Mouse (Mus musculus) hindbrain, embryonic 16.5 days (tissue): Measurements from ENCODE around the gene Slc46a1. TPM values are rescaled to one million over a fixed set of nuclear protein-coding genes. Genes with fewer than 3 reads are reported as not detected.

Source experiments
- ATAC-seq: fragments of 200-750 bp; cut with Nextera tagmentation; 2 replicates; pipeline ENCODE4 v1.8.0; 2017; ENCODE audit warnings: moderate TSS enrichment, moderate library complexity
- H3K27ac ChIP-seq: fragments of 300-500 bp; sonication (generic); 2 replicates; pipeline ENCODE4 v1.5.1; 2014; ENCODE audit warnings: low read depth, mild to moderate bottlenecking, control low read depth, low read length, moderate library complexity
- H3K27me3 ChIP-seq: fragments of 300-500 bp; sonication (generic); replicated peaks from 2 replicates; pipeline ENCODE4 v1.6.1; 2014; ENCODE audit warnings: low read length; ENCODE audit not compliant: control insufficient read depth, insufficient read depth
- H3K36me3 ChIP-seq: fragments of 300-500 bp; sonication (generic); 2 replicates; pipeline ENCODE4 v1.6.1; 2014; ENCODE audit warnings: mild to moderate bottlenecking, low read length, moderate library complexity, mixed read lengths; ENCODE audit not compliant: control insufficient read depth, insufficient read depth
- H3K4me1 ChIP-seq: fragments of 300-500 bp; sonication (generic); 2 replicates; pipeline ENCODE4 v1.6.1; 2014; ENCODE audit warnings: low read depth, low read length; ENCODE audit not compliant: control insufficient read depth, insufficient read depth
- H3K4me2 ChIP-seq: fragments of 300-500 bp; sonication (generic); 2 replicates; pipeline ENCODE4 v1.6.1; 2014; ENCODE audit warnings: mild to moderate bottlenecking, low read length, control low read depth, moderate library complexity
- H3K4me3 ChIP-seq: fragments of 300-500 bp; sonication (generic); 2 replicates; pipeline ENCODE4 v1.5.1; 2014; ENCODE audit warnings: mild to moderate bottlenecking, low read length, control low read depth, moderate library complexity
- H3K9ac ChIP-seq: fragments of 300-500 bp; sonication (generic); 2 replicates; pipeline ENCODE4 v1.6.1; 2014; ENCODE audit warnings: low read depth, mild to moderate bottlenecking, control low read depth, low read length, moderate library complexity
- H3K9me3 ChIP-seq: fragments of 300-500 bp; sonication (generic); 2 replicates; pipeline ENCODE4 v1.6.1; 2014; ENCODE audit warnings: mild to moderate bottlenecking, low read length, moderate library complexity; ENCODE audit not compliant: control insufficient read depth
- WGBS: fragments of 180-500 bp; shearing (Covaris S2); extraction: QIAGEN DNeasy Blood & Tissue Kit; methylation state at CpG from one replicate; pipeline ENCODE4 v1.1.7; 2014; 5-methylcytosine and 5-hydroxymethylcytosine counted together
- polyA plus RNA-seq: library from polyadenylated mRNA; unstranded; fragments of >200 nt; fragmentation: Nextera tagmentation; extraction: Ambion mirVana; gene quantifications from 2 replicates; pipeline ENCODE4 v1.2.1, GENCODE M21; 2015

Gene Slc46a1
- polyA plus RNA-seq, 1 experiment from 2014 or later = 27.8 TPM

DNA sequence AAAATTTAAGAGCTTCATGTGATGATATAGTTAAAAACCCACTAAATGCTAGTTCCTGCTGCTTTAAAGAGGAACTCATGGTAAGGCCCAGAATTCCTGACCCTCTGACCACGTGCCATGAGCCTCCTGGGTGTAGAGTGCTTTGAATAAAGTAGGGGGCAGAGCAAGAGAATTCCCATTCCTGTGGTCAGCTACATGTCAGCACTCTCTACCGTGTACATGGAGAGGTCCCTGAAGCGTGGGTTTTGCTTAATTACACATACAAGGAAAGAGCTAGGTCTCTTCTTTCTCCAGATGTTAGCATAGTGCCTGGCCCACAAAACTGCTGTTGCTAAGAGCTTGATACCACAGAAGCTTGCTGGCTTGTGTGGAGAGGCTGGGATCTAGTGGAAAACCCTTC is 39.9 kb downstream of the Slc46a1 start:
- Histone ChIP-seq H3K9me3 (no peaks in the 10 kb centered on the region), H3K4me2 (no peak overlapping the region), H3K4me3 (no peak overlapping the region), H3K9ac (no peak overlapping the region), H3K27me3 (no peaks in the 10 kb centered on the region), H3K27ac (no peak overlapping the region), H3K4me1 (no peaks in the 10 kb centered on the region), H3K36me3 (peaks cover 19% of the 10 kb centered on the region; the same call in 1 of the 2 replicates)
- ATAC-seq = no peak
- 78% methylated on average over 3 of the region's 3 CpGs for WGBS

DNA sequence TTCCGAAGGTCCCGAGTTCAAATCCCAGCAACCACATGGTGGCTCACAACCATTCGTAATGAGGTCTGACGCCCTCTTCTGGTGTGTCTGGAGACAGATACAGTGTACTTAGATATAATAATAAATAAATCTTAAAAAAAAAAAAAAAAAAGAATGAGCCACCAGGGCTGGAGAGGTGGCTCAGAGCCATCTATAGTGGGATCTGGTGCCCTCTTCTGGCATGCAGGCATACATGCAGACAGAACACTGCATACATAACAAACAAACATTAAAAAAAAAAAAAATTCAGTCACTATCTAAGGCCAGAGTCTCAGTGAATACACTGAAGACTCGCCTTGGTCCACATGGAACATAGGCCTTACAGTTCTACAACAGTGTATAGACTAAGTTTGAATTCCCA is 43.7 kb downstream of the Slc46a1 start:
- WGBS = 78% methylated on average over 5 of the region's 5 CpGs
- Histone ChIP-seq H3K9ac (no peak overlapping the region), H3K9me3 (no peaks in the 10 kb centered on the region), H3K4me3 (no peak overlapping the region), H3K4me2 (no peak overlapping the region), H3K4me1 (peaks cover 11% of the 10 kb centered on the region), H3K27me3 (no peaks in the 10 kb centered on the region), H3K27ac (no peak overlapping the region), H3K36me3 (peaks cover 19% of the 10 kb centered on the region; the same call in 1 of the 2 replicates)
- no peak for ATAC-seq

GRCm38 (mm10) chr11:78512025-78512957 is 46.8 kb downstream of the Slc46a1 start, which contains the start of the genes Tmem199 and Poldip2:
Gene Tmem199, minus strand, starts transcription at chr11:78512172.
Gene Poldip2, plus strand, starts transcription at chr11:78512193.
- H3K9me3 ChIP-seq = no peaks in the 10 kb centered on the region
- peak within 1 kb of the TSS; percentile 86 for H3K4me2 ChIP-seq
- H3K4me1 ChIP-seq = peaks cover 11% of the 10 kb centered on the region
- H3K4me3 ChIP-seq = peak within 1 kb of the TSS; percentile 81
- peak; percentile 96 for ATAC-seq
- H3K27ac ChIP-seq = peak within 1 kb of the TSS; percentile 86
- peaks cover 30% of the 10 kb centered on the region for H3K36me3 ChIP-seq
- H3K27me3 ChIP-seq = no peaks in the 10 kb centered on the region
- whole genome bisulfite sequencing = 1% methylated on average over 67 of the region's 67 CpGs
- H3K9ac ChIP-seq = peak within 1 kb of the TSS; percentile 96

- H3K27ac ChIP-seq = no peak overlapping the region
- ATAC-seq = no peak
- 79% methylated on average over 3 of the region's 3 CpGs for WGBS
- H3K4me2 ChIP-seq = peak overlapping the region; percentile 86
- H3K36me3 ChIP-seq = peaks cover 29% of the 10 kb centered on the region
- H3K9me3 ChIP-seq = no peaks in the 10 kb centered on the region
- peak overlapping the region; percentile 96; the same call in 1 of the 2 replicates for H3K9ac ChIP-seq
- no peaks in the 10 kb centered on the region for H3K27me3 ChIP-seq
- peaks cover 11% of the 10 kb centered on the region for H3K4me1 ChIP-seq
- peak overlapping the region; percentile 81 for H3K4me3 ChIP-seq
These were observed 47.8 kb downstream of the Slc46a1 start for GRCm38 (mm10) chr11:78513106-78513790.

- H3K27me3 ChIP-seq = no peaks in the 10 kb centered on the region
- H3K36me3 ChIP-seq = peaks cover 35% of the 10 kb centered on the region
- no peak for ATAC-seq
- H3K27ac ChIP-seq = no peak overlapping the region
- H3K9me3 ChIP-seq = no peaks in the 10 kb centered on the region
- H3K4me3 ChIP-seq = no peak overlapping the region
- WGBS = 62% methylated on average over 2 of the region's 2 CpGs
- no peak overlapping the region for H3K4me2 ChIP-seq
- H3K4me1 ChIP-seq = peaks cover 11% of the 10 kb centered on the region
- H3K9ac ChIP-seq = no peak overlapping the region
These were observed 50.2 kb downstream of the Slc46a1 start for GRCm38 (mm10) chr11:78515549-78516325.

DNA sequence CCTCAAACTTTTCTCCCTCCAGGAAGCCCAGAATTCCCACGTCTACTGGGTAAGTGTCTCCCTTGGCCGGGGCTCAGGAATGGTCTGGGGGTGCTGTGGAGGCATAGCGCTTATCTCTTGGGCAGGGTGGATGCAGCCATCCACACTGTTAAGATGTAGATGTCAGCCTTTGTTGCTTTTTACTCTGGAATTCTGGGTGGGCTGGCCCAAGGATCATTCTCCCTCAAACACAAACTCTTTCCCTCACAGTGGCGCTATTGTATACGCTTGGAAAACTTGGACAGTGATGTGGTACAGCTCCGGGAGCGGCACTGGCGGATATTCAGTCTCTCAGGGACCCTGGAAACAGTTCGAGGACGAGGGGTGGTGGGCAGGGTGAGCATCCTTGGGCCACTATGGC is 53.4 kb downstream of the Slc46a1 start:
- peaks cover 51% of the 10 kb centered on the region for H3K36me3 ChIP-seq
- H3K4me3 ChIP-seq = no peak overlapping the region
- WGBS = 82% methylated on average over 10 of the region's 10 CpGs
- ATAC-seq = no peak
- no peak overlapping the region for H3K4me2 ChIP-seq
- H3K4me1 ChIP-seq = no peaks in the 10 kb centered on the region; the same call in 1 of the 2 replicates
- no peaks in the 10 kb centered on the region for H3K9me3 ChIP-seq
- H3K9ac ChIP-seq = no peak overlapping the region
- H3K27me3 ChIP-seq = no peaks in the 10 kb centered on the region
- no peak overlapping the region for H3K27ac ChIP-seq

Other genes with a start within 250 kb of the Slc46a1 start
- gene Sdf2, start 220.0 kb upstream of the Slc46a1 start, polyA plus RNA-seq = 99.8 and 110 TPM in 2 replicates
- 21.5 and 27.3 TPM in 2 replicates for gene Supt6, start 219.7 kb upstream of the Slc46a1 start, polyA plus RNA-seq
- 55.1 and 57.4 TPM in 2 replicates for gene 2610507B11Rik, start 203.9 kb upstream of the Slc46a1 start, polyA plus RNA-seq
- gene BC030499, start 174.9 kb upstream of the Slc46a1 start, polyA plus RNA-seq = 0.16 and 0.40 TPM in 2 replicates
- gene Spag5, start 164.2 kb upstream of the Slc46a1 start, polyA plus RNA-seq = 10.5 and 11.2 TPM in 2 replicates
- 390 and 562 TPM in 2 replicates for gene Aldoc, start 142.7 kb upstream of the Slc46a1 start, polyA plus RNA-seq
- gene Pigs, start 137.3 kb upstream of the Slc46a1 start, polyA plus RNA-seq = 101 and 107 TPM in 2 replicates
- gene Unc119, start 122.2 kb upstream of the Slc46a1 start, polyA plus RNA-seq = 86.5 and 91.1 TPM in 2 replicates
- gene Foxn1, start 79.1 kb upstream of the Slc46a1 start, polyA plus RNA-seq = not detected in 2 replicates
- gene Slc13a2, start 43.5 kb upstream of the Slc46a1 start, polyA plus RNA-seq = not detected in 2 replicates
- 43.5 and 51.3 TPM in 2 replicates for gene Sarm1, start 32.1 kb downstream of the Slc46a1 start, polyA plus RNA-seq
- gene Vtn, start 33.4 kb downstream of the Slc46a1 start, polyA plus RNA-seq = 150 and 176 TPM in 2 replicates
- 0.11 and 0.20 TPM in 2 replicates for gene Sebox, start 37.8 kb downstream of the Slc46a1 start, polyA plus RNA-seq
- gene Tmem199, start 46.5 kb downstream of the Slc46a1 start, polyA plus RNA-seq = 87.9 and 95.5 TPM in 2 replicates
- 189 and 196 TPM in 2 replicates for gene Poldip2, start 46.5 kb downstream of the Slc46a1 start, polyA plus RNA-seq
- gene Tnfaip1, start 70.6 kb downstream of the Slc46a1 start, polyA plus RNA-seq = 69.3 and 70.8 TPM in 2 replicates
- gene Ift20, start 70.7 kb downstream of the Slc46a1 start, polyA plus RNA-seq = 118 and 124 TPM in 2 replicates
- 44.0 and 48.3 TPM in 2 replicates for gene Tmem97, start 85.1 kb downstream of the Slc46a1 start, polyA plus RNA-seq
- gene Nlk, start 231.7 kb downstream of the Slc46a1 start, polyA plus RNA-seq = 19.4 and 20.7 TPM in 2 replicates